Mouse (Mus musculus): ENCODE measurements around the gene Mutyh.
"Not testable (repeated sequence)": the region's sequence is repeated elsewhere in the genome, so short reads cannot be mapped to it uniquely, and the experiment has no call there.

Mutyh gene

GRCm38 (mm10) chr4:116820902-116821693 lies 13.6 kb downstream of the Mutyh start:
- DNase-seq (ENCODE audit: low read depth), result no peak

GRCm38 (mm10) chr4:116821694-116822016 lies 14.1 kb downstream of the Mutyh start, which contains the start of gene Hpdl:
Hpdl (minus strand) TSS chr4:116821707.
- no peak for DNase-seq (ENCODE audit: low read depth)

DNA sequence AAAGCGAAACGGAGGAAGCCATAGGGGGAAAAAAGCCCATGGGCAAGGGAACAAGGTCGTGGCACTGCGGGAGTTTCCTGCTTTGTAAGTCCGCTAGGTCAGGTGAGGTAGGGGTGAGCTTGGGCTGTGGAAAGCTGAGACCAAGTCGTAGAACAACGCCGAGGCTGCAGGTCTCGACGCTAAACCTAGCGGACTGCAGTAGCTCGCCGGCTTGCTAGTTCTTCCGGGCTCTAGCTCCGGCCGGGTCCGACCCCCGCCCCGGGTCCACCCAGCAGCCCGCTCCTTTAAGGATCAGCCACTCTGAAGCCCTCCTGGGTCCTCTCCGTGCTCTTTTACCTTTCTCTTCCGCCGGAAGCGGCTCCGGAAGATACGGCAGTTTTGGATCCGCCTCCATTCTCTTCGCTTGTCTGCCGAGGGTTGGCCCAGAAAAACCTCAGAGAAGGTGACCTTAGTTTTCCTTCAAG lies 17.1 kb downstream of the Mutyh start:
- DNase-seq (ENCODE audit: low read depth), result no peak

GRCm38 (mm10) chr4:116827819-116828218 lies 20.3 kb downstream of the Mutyh start:
- peak; percentile 56 for DNase-seq (ENCODE audit: low read depth)

- DNase-seq (ENCODE audit: low read depth), result no peak
Observed at GRCm38 (mm10) chr4:116829364-116830069, 22.0 kb downstream of the Mutyh start.

DNA sequence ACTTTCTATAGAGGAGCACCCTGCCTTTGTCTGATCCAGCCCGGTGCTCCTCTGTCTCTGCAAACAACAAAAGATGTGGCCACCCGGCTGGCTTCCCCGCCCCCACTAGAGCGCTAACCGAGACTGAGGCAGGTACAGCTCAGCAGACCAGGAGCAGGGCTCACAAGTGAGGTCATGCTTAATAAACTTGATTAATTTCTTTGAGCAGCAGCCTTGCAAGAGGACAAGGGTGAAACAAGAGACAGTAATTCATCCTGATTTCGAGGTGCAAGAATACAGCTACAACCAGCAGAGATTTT lies 22.5 kb downstream of the Mutyh start:
- DNase-seq (ENCODE audit: low read depth), result no peak

DNA sequence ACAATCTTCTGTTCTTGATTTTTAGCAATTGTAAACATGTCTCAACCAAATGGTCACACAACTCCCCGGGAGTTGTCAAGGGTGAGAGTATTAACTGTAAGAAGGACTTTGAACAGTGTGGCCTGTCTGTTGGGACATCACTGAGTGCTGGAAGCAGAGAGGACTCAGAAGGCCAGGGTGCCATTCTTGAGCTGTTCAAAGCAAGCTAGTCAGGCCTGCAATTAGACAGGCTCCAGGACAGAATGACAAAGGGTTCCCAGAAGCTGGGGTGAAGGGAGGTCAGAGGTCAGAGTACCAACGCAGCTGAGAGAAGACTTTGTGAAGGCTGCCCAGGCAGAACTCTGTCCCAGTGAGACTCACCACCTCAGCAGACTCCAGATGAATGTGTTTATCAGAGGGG lies 31.5 kb downstream of the Mutyh start:
- no peak for DNase-seq (ENCODE audit: low read depth)

DNA sequence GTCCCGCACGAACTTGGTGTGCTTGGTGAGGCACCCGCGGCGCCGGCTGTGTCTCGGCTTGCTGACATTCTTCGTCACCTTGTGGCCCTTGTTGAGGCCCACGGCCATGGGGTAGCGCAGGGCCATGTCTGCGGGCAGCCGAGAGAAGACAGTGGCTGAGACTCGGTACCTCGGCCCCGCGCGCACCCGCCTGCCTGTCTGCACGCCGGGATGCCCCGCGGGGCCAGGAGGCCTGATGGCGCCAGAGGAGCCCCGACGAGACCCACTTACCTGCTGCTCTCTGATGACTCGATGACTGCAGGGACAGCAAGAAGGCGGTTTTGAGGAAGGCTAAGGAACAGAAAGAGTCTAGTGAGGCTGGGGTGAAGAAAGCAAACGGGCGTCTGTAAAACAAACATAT lies 32.6 kb downstream of the Mutyh start:
- not testable (repeated sequence) for DNase-seq (ENCODE audit: low read depth)

- no peak for DNase-seq (ENCODE audit: low read depth)
Observed at GRCm38 (mm10) chr4:116840841-116841240, 33.3 kb downstream of the Mutyh start.

DNA sequence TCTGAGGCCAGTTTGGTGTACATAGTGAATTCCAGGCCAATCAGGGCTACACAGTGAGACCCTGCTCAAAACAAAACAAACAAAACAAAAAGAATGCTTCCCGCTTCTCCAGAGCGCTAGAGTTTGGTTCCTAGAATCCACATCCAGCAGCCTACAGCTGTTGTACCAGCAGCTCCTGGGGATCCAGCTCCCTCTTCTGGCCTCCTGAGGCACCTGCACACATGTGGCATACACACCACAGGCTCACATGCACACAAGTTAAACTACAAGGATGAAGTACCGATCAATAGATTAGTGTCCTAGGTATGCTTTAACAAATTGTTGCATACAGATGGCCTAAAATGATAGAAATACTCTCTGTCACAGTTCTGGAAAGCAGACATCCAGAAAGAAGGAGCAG lies 36.8 kb downstream of the Mutyh start:
- no peak for DNase-seq (ENCODE audit: low read depth)

GRCm38 (mm10) chr4:116849901-116850300 lies 42.4 kb downstream of the Mutyh start:
- DNase-seq (ENCODE audit: low read depth), result no peak

- no peak for DNase-seq (ENCODE audit: low read depth)
Observed at GRCm38 (mm10) chr4:116854286-116854685, 46.8 kb downstream of the Mutyh start.

DNA sequence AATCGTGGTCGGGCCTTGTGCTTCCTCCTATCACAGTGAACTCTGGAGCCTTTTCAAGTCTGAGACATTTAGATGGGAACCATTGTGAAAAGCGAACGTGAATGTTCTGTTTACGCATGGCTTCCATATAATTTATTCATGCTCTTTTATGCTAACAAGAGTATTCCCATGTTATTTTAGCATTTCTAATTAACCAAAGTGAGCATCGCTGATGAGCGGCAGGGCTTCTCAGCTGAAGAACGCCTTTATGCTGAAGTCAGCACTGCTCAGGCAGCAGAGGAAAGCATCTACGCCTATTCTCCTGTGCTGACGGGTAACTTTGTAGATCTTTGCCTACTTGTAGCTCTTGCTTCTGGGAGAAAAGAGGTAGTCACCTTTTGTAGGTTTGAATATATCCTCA lies 49.7 kb downstream of the Mutyh start:
- no peak for DNase-seq (ENCODE audit: low read depth)

DNA sequence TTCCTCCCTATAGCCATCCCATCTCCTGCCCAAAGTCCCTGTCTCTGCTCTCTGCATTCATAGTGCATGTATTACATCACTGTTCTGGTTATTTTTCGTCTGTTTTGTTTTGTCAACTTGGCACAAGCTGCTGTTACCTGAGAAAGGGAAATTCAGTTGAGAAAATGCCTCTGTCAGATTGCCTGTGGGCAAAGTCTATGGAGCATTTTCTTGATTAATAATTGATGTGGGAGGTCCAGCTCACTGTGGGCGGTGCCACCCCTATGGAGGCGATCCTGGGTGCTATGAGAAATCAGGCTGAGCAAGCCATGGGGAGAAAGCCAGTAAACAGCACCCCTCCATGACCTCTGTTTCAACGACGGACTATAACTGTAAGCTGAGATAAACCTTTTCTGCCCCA lies 52.2 kb downstream of the Mutyh start:
- DNase-seq (ENCODE audit: low read depth), result no peak

DNA sequence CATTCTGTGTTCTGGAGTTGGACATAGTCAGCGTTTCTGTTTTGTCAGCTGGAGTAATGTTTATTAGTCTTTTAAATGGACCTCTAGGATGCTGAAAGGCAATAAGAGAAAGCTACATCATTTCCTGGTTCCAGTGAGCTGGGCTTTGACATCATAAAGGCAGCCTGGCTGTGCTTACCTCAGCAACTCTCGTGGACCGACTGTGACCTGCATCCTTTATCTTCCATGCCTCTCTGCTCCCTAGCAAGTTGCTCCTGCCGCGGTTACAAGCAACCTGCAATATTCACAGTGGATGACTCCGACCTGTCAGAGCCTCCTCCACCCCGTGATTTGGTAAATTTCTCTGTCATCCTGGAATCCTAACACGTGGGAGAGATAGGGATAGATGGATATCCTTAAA lies 54.5 kb downstream of the Mutyh start:
- DNase-seq (ENCODE audit: low read depth), result no peak
